Mouse (Mus musculus): ENCODE data around the gene Olfr1122. TPM values are rescaled to one million over a fixed set of nuclear protein-coding genes. Genes with fewer than 3 reads are reported as not detected.

The Olfr1122 gene
- polyA plus RNA-seq, 1 experiment from 2014 or later, result not detected

GRCm38 (mm10) chr2:87429975-87430374, 44.3 kb downstream of the Olfr1122 start, which contains the start of gene Olfr1124:
Gene Olfr1124 (plus strand): TSS chr2:87430275.
- Histone ChIP-seq H3K4me3 (ENCODE audit: low read depth, low read length) (no peak within 1 kb of the TSS), H3K36me3 (ENCODE audit: control insufficient read depth, insufficient read depth, low read length) (no peaks in the 10 kb centered on the region), H3K4me1 (ENCODE audit: control insufficient read depth, insufficient read depth, low read length) (no peaks in the 10 kb centered on the region), H3K27me3 (ENCODE audit: control insufficient read depth, insufficient read depth, low read length) (no peaks in the 10 kb centered on the region), H3K9ac (ENCODE audit: low read length) (no peak within 1 kb of the TSS), H3K9me3 (ENCODE audit: control insufficient read depth, low read length) (no peaks in the 10 kb centered on the region), H3K4me2 (ENCODE audit: low read depth, severe bottlenecking) (no peak within 1 kb of the TSS), H3K27ac (replicated peaks; ENCODE audit: low read depth, low read length) (no peak within 1 kb of the TSS)
- DNase-seq (ENCODE audit: low spot score) (no peak), ATAC-seq (ENCODE audit: insufficient number of reproducible peaks, low FRiP score, low TSS enrichment, low read depth) (no peak)
- 98% methylated on average over 1 of the region's 1 CpGs for WGBS

DNA sequence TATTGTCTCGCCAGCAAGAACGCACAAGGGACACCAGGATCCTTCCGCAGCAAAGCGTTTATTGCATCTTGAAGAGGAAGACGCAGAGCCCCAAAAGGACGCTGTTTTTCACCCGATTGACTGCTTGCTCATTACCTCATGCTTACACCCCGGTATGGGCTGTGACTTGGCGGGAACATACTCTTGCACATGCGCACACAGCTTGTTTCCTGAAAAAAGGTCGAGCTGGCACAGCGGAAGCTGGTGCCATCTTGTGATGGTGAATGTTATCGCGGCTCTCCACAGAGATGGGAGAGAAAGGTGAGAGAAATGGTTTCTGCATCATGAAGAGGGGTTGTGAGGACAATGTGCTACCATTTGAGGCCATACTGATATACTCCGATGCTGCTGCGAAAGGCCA, 52.1 kb downstream of the Olfr1122 start:
- no peak for ATAC-seq (ENCODE audit: insufficient number of reproducible peaks, low FRiP score, low TSS enrichment, low read depth)
- no peaks in the 10 kb centered on the region for H3K9me3 ChIP-seq (ENCODE audit: control insufficient read depth, low read length)
- no peaks in the 10 kb centered on the region for H3K27me3 ChIP-seq (ENCODE audit: control insufficient read depth, insufficient read depth, low read length)
- H3K4me2 ChIP-seq (ENCODE audit: low read depth, severe bottlenecking), result no peak overlapping the region
- DNase-seq (ENCODE audit: low spot score), result no peak
- H3K4me3 ChIP-seq (ENCODE audit: low read depth, low read length), result no peak overlapping the region
- no peaks in the 10 kb centered on the region for H3K4me1 ChIP-seq (ENCODE audit: control insufficient read depth, insufficient read depth, low read length)
- no peaks in the 10 kb centered on the region for H3K36me3 ChIP-seq (ENCODE audit: control insufficient read depth, insufficient read depth, low read length)
- no peak overlapping the region for H3K27ac ChIP-seq (replicated peaks; ENCODE audit: low read depth, low read length)
- WGBS, result 92% methylated on average over 16 of the region's 16 CpGs
- no peak overlapping the region for H3K9ac ChIP-seq (ENCODE audit: low read length)

Other genes with a start within 250 kb of the Olfr1122 start
- gene Olfr1110, start 245.5 kb upstream of the Olfr1122 start, polyA plus RNA-seq (2014; fragmentation: Nextera tagmentation; extraction: Ambion mirVana), result not detected in 2 replicates
- gene Olfr1111, start 233.2 kb upstream of the Olfr1122 start, polyA plus RNA-seq (2014; fragmentation: Nextera tagmentation; extraction: Ambion mirVana), result not detected in 2 replicates
- gene Olfr1112, start 198.1 kb upstream of the Olfr1122 start, polyA plus RNA-seq (2014; fragmentation: Nextera tagmentation; extraction: Ambion mirVana), result not detected in 2 replicates
- gene Olfr1113, start 176.9 kb upstream of the Olfr1122 start, polyA plus RNA-seq (2014; fragmentation: Nextera tagmentation; extraction: Ambion mirVana), result not detected in 2 replicates
- not detected in 2 replicates for gene Olfr1115, start 137.8 kb upstream of the Olfr1122 start, polyA plus RNA-seq (2014; fragmentation: Nextera tagmentation; extraction: Ambion mirVana)
- not detected in 2 replicates for gene Olfr1116, start 118.3 kb upstream of the Olfr1122 start, polyA plus RNA-seq (2014; fragmentation: Nextera tagmentation; extraction: Ambion mirVana)
- not detected in 2 replicates for gene Olfr1118, start 78.3 kb upstream of the Olfr1122 start, polyA plus RNA-seq (2014; fragmentation: Nextera tagmentation; extraction: Ambion mirVana)
- gene Olfr1120, start 31.0 kb upstream of the Olfr1122 start, polyA plus RNA-seq (2014; fragmentation: Nextera tagmentation; extraction: Ambion mirVana), result not detected in 2 replicates
- gene Olfr1121, start 16.0 kb upstream of the Olfr1122 start, polyA plus RNA-seq (2014; fragmentation: Nextera tagmentation; extraction: Ambion mirVana), result not detected in 2 replicates
- not detected in 2 replicates for gene Olfr1123, start 30.8 kb downstream of the Olfr1122 start, polyA plus RNA-seq (2014; fragmentation: Nextera tagmentation; extraction: Ambion mirVana)
- gene Olfr1124, start 44.4 kb downstream of the Olfr1122 start, polyA plus RNA-seq (2014; fragmentation: Nextera tagmentation; extraction: Ambion mirVana), result not detected in 2 replicates
- gene Olfr1126, start 68.1 kb downstream of the Olfr1122 start, polyA plus RNA-seq (2014; fragmentation: Nextera tagmentation; extraction: Ambion mirVana), result not detected in 2 replicates
- not detected in 2 replicates for gene Pramel7, start 111.2 kb downstream of the Olfr1122 start, polyA plus RNA-seq (2014; fragmentation: Nextera tagmentation; extraction: Ambion mirVana)
- gene Pramel6, start 120.7 kb downstream of the Olfr1122 start, polyA plus RNA-seq (2014; fragmentation: Nextera tagmentation; extraction: Ambion mirVana), result not detected in 2 replicates
- gene Olfr153, start 145.9 kb downstream of the Olfr1122 start, polyA plus RNA-seq (2014; fragmentation: Nextera tagmentation; extraction: Ambion mirVana), result not detected in 2 replicates
- gene Olfr1128, start 159.7 kb downstream of the Olfr1122 start, polyA plus RNA-seq (2014; fragmentation: Nextera tagmentation; extraction: Ambion mirVana), result not detected in 2 replicates
- not detected in 2 replicates for gene Olfr1129, start 188.1 kb downstream of the Olfr1122 start, polyA plus RNA-seq (2014; fragmentation: Nextera tagmentation; extraction: Ambion mirVana)
- not detected in 2 replicates for gene Olfr1130, start 220.4 kb downstream of the Olfr1122 start, polyA plus RNA-seq (2014; fragmentation: Nextera tagmentation; extraction: Ambion mirVana)
- not detected in 2 replicates for gene Olfr1131, start 241.3 kb downstream of the Olfr1122 start, polyA plus RNA-seq (2014; fragmentation: Nextera tagmentation; extraction: Ambion mirVana)

Measured in limb, embryonic 11.5 days (tissue).